Mouse (Mus musculus) hindlimb bud, embryonic 11.5 days (tissue): Measurements from ENCODE around the gene Jchain.
"Not testable (repeated sequence)": the region's sequence is repeated elsewhere in the genome, so short reads cannot be mapped to it uniquely, and the experiment has no call there.

Experiments used
- DNase-seq: peaks from one replicate; pipeline ENCODE4 v3.0.0-alpha.2; 2012; ENCODE audit warnings: low read depth, low spot score; ENCODE audit errors: extremely low spot score

The Jchain gene

DNA sequence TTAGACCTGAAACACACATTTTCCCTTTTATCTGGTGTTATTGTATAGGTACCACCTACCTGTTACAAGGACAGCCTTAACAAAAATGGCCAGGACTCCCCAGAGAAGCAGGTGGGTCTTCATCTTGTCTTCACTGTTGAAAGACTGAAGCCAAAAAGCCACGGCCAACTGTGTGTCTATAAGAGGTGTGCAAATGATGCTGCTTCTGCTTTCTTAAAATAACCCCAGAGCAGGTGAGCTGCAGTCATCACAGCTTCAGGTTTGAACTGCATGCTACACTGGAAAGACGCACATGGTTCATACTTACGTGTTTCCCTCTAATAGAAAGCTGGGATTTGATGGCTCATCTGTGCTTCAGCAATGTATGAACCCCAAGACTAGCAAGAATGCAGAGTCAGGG is at the start of gene Jchain:
TSS of gene Jchain (minus strand) at position 235 of the 400 bp plus-strand sequence.
- no peak for DNase-seq

DNA sequence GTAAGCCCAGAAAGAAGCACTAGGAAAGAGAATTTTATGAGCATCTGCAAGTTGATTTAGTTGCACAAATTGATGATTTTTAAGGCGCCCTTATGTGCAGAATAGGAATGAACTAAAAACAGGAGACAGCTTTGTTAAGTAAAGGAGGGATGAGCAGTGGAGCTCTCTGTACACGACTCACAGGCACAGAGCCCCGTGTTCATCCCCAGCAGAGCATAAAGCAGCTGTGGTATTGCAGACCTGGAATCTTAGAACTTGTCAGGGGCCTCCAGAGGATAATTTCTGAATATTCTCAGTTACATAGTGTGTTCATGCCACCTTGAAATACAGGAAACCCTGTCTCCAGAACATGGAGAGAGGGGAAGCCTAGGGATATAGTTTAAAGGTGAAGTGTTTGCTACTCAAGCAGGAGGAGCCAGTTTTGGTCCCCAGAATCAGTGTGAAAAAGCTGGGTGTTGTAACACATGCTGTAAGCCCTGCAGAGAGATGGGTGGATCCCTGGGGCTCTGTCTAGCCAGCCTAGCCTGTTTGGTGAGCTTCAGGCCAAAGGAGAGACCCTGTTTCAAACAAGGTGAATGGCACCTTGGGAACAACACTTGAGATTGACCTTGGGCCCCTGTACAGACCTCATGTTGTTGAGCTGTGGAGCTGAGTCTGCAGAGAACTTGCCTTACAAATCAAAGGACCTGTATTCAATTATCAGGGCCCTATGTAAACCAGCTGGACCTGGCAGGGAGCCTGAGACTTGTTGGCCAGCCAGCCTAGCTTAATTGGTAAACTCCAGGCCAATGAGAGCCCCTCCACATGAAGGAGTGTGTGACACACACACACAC is 48.0 kb upstream of the Jchain start:
- no peak for DNase-seq

DNA sequence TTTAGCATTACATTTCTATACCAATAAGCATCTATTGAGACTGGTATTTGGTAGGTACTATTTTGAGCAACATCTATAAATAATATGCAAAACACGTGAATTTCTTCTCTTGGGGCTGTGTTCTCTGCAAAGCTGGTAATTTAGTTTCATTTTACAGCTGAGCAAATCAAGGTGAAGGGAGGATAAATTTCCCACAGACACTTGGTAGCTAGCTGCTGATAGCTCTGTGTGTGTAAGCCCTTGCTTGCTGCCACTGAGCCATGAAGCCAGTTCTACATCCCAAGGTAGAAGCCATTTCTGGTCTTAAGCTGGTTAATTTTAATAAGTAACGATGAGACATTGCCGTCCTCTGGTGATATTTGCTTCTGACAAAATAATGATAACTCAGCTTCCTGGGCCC is 47.1 kb upstream of the Jchain start:
- DNase-seq: no peak

DNA sequence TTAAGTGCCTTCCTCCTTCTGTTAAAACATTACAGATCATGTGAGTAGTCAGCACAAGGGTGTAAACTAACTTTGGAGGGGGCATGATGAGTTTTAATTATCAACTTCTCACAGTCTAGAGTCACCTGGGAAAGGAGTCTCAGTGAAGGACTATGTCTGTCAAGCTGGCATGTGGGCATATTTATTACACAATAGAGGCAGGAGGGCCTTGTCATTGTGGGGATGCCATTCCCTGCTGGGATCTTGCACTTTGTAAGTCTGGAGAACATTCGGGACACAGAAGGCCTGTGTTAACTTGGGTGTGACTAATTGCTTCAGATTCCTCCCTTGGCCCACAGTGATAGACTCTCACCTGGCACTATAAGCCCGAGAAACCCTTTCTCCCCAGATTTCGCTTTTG is 41.9 kb upstream of the Jchain start:
- DNase-seq: no peak

DNA sequence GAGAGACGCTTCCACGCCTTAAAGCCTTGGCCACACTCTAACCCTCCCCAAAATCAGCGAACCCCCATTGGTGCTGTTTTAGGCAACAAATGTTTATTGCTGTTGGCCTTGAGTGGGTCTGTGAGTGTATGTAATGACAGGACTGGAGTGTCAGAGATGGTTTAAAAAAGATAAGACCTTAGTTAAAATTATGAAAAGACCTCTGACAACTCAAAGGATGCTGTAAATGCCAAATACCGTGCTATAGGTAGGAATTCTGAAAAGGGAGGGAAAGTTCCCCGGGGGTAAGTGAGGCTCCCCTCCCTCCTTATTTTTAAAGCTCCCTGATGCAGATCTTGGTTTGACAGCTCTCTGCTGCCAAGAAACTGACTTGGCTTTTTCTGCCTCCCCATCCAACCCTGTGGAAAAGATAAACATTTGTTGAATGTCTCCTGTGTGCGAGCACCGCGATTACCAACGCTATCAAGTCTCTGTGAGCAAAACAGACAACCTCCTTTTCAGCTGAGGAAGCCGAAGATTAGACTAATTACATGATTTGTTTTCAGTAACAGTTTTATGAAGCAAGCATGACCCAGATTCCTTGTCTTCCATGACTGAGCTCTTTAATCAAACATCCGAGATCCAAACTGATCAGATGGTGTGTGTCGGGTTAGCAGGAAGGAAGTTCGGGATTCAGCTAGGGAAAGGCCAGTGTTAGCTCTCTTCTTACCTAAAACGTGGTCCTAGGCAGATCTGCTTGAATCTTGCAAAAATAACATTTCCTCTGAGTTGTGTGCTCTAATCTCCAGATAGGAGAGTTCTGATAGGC is 38.5 kb upstream of the Jchain start:
- DNase-seq: no peak

DNA sequence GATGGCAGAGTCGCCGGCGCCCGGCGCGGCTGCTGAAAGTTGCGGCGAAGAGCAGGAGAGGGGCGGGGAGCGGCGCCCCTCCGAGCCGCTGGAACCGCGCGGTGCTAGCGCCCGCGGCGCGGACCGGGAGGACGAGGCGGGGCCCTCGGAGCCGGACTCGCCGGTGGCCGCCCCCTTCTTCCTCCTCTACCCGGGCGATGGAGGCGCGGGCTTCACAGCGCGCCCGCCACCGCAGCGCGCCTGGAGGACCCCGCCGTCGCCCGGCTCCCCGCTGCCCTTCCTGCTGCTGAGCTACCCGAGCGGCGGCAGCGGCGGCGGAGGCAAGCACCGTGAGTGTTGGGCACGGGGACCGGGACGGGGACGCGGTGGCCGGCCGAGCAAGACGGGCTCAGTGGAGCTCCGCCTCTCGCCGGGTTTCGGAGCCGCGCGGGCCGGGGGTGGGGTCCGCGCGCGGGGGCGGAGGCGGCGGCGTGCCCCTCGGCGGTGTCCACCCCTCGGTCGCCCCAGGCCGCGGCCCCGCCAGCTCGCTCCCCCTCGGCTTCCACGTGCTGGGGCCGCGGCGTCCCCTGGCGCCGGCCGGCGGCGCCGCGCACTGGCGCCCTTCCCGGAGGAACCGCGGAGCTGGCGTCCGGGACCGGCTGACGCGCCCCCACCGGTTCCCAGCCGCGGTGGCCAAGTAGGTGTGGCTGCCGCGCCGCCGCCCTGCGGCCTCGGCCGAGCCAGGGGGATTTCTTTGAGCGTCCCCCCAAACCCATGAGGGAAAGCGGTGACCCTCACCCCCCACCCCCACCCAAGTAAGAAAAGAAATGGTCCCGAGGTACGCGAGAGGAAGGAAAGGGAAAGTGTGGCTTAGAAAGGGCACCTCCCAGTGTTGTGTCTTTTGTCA is 37.7 kb upstream of the Jchain start:
- no peak for DNase-seq

DNA sequence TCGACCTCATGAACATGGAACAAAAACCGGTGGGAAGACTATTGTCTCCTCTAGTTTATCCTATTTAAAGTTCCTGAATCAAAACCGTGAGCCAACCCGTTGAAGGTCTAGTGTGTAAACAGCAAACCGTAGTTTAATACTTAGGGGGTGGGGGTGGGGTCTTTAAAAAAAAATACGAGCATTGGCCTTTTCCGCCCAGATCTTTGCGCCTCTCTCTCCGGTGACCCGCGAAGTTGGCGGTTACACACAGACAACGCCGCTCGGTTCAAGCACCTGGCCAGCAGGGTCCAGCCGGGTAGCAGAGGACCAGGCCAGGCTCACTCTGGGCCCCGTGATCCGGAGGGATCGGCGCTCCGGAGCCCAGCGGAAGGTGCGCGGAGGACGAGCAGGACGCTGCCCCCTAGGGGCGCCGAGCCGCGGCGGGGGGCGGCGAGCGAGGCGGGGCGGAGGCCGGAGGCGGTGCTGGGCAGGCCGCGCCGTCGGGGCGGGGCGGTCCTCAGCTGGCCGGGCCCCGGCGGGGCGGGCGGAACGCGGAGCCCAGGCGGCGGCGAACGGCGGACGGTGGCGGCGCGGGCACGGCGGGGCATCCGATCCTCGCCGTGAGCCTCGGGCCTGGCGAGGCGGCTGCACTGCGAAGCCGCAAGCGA is 36.9 kb upstream of the Jchain start, which contains the start of gene Rufy3:
TSS of gene Rufy3 (plus strand) at position 540 of the 647 bp plus-strand sequence.
- no peak for DNase-seq

DNA sequence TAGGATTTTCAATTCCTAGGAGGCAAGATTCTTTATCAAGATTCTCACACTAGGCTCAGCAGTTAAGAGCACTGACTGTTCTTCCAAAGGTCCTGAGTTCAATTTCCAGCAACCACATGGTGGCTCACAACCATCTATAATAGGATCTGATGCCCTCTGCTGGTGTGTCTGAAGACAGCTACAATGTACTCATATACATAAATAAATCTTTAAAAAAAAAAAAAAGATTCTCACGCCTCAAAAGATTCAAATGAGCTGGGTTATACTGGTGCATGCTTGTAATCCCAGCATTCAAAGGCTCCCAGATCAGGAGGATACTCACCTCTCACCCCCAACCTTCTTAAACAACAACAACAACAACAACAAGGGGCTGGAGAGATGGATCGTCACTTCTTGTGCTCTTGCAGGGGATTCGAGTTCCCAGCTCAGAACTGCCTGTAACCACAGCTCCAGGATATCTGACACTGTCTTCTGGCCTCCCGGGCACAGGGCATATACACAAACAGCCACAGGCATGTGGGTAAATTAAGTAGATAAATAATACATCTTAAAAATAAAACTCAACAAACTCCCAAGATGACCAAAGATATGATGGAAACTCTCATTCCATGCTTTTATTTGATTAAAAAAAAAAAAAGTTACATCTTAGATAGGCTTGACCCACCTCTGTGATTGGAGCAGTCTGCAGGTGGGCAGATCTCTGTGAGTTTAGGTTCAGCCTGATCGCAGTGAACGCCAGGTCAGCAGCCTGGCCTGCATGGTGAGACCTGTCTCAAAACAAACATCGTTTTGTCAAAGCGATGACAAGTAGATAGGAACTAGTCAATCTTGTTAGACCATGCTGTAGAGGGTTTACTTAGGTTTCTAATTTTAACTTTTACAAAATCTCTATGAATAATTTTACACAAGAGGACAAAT is 35.4 kb upstream of the Jchain start:
- DNase-seq: no peak

DNA sequence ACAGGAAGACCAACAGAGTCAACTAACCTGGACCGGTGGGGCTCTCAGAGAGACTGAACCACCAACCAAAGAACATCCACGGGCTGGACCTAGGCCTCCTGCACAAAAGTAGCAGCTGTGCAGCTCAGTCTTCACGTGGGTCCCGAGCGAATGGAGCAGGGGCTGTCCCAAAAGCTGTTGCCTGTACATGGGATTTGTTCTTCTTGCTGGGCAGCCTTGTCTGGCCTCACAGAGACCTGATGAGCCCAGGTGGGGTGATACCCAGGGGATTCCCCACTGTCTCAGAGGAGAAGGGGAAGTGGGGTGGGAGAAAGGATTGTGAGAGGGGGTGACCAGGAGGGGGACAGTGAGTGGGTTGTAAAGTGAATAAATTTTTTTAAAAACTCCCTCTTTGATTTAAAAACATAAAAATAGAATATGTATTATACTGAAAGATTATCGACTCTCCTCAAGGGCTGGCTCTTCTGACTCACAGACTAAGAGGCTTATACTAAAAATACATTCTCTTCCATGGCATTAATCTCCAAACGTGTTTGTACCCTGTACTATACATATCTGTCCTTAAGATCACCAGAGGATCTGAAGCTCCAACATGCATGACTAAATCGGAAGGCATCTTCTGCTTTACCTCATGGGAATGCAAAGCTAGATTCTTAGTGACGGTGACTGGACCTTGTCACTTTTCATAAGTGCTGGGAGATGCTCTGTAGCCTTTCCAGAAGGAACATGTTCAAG is 33.6 kb upstream of the Jchain start:
- DNase-seq: no peak

DNA sequence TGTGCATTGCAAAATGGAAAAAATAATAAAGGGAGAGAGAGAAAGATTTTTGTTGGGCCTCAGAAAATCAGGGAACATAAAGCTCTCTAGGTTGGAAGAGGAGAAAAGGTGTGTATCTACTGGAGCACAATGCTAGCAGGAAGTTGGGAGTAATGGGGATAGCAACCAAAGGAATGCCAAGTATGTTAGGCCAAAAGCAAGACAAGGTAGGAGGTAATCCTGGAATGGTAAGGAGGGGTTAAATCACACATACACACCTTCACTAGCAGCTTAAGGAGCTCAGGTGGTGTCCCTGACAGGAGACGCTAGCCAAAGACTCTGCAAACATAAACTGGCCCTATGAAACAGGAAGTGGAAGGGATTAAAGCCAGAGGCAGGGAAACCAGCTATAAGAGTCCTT is 31.3 kb upstream of the Jchain start:
- DNase-seq: no peak

DNA sequence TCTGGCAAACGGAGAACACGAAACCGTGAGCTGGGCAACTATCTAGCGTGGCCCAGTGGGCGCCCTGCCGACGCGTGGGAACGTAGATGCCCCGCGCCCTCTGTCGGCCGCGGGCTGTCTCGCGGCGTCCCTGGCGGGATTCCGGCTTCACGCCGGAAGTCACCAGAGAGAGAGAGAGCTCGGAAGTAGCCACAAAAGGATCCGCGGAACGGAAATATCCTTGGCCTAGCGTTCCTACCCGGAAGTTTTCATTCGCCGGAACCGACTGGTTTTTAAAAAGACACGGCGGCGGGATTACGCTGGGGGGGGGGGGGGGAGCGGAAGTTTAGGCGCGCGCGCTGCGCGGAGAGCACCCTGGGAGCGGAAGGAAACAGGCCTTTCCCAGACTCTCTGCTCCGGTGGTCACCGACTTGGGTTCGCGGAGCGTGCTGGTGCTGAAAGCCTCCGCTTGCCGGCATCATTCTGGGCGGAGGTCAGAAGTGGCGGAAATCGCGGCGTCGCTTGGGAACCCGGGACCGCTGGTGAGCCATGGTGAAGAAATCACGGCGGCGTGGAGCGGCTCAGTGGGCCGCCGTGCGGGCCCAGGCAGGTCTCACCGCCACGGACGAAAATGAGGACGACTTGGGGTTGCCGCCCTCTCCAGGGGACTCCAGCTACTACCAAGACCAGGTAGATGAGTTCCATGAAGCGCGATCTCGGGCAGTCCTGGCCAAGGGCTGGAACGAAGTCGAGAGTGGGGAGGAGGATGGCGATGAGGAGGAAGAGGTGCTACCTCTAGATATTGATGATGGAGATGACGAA is 26.6 kb upstream of the Jchain start, which contains the start of gene Utp3:
TSS of gene Utp3 (plus strand) at position 377 of the 801 bp plus-strand sequence.
- DNase-seq: peak; percentile 99

DNA sequence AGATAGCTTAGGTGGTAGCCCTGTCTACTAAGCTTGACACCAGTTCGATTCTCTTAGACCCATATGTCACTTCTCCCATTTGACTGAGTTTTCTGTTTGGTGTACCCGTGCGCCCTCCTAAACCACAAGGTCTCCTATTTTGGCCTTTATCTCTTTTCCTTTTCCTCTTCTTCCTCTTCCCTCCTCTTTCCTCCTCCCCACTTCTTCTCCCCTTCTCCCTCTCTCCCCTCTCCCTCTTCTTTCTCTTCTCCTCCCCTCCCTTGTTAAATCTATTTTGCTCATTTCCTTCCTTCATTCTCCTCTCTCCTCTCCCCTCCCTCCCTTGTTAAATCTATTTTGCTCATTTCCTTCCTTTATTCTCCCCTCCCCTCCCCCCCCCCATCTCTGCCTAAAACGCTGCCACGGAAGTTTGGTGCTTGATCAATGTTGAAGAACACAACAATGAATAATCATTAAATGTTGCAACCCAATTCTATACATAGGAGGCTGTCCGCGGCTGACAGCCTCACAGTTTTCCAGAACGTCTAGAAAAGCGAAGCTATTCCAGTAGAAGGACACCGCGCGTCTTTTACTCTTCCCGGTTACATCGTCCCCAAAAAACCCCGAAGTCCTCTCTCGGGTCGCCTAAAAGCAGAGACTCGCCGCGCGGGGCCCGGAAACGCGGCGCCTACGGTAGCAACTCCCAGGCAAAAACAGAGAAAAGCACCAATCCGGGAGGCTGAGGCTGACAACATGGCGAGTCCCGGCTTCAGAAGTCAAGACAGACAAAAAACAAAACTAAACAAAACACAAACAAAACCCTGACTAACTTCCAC is 25.8 kb upstream of the Jchain start:
- DNase-seq: no peak

DNA sequence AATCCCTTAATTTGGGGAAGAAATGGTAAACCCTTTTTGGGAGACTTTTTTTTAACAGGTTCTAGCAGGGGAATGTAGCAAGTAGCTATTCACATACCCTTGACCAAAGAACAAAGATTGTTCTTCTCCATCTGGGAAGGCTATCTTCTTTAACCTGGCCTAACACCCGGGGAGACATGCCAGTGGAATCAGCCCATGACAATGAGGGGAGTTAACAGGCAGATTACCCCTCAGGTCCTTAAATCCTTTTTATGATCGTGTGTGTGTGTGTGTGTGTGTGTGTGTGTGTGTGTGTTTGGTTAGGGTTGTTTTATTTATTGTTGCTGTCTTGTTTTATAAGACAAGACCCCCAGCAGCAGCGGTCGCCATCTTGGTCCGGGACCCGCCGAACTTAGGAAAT is 17.8 kb upstream of the Jchain start:
- no peak for DNase-seq

DNA sequence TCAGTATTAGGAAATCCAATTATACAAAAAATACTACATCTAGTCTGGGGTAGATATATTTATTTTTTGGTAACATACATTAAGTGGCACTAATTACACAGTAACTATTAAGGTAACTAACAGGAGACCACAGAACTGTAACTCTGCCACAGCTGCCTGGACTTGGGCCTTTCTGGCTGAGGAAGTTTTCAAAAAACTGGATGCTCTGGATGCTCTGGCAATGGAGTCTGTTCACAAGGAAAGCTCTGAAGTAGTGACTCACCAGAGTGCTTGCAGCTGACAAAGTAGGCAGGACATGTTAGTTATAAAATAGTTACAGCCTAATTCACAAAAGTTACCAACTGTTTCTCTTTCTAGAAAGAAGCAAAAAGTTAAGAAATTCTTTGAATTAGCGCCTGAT is 16.7 kb upstream of the Jchain start:
- not testable (repeated sequence) for DNase-seq

DNA sequence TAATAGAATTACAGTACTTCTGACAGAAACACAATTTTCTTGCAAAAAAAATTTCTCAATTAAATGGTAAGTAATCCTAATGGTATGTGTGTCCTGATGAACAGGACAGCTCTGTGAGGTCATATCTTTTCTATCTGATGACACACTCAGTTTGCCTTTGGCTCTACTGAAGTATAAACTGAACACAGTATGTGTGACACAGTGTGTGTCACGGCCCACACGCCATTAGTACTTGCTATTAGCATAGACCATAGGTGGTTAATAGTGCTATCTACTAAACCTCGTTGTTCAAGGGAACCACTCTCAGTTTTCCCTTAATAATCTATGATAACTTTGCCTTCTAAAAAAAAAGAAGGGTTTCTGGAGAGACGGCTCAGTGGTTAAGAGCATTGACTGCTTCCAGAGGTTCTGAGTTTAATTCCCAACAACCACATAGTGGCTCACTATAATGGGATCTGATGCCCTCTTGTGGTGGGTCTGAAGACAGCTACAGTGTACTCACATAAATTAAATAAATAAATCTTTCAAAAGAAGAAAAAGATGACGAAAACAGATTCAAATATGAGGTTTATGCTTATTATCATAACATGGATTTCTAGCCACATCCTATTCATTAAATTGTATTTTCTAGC is 15.1 kb upstream of the Jchain start:
- DNase-seq: no peak

DNA sequence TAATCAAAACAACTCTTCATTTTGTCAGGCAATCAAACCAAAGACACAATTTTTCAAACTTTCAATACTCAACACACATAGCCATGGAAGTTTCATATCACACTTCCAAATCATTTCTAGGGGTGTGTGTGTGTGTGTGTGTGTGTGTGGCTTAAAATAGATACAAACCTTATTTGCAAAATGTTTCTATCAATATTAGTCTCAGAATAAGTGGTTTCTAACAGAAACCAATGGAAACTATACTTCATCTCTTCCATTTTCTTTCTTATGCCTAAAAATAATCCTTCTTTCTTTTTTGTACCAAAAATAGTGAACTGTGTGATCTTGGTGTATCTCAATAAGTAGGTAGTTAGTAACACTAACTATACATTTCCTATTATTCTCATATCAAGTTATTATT is 13.2 kb upstream of the Jchain start:
- DNase-seq: no peak

DNA sequence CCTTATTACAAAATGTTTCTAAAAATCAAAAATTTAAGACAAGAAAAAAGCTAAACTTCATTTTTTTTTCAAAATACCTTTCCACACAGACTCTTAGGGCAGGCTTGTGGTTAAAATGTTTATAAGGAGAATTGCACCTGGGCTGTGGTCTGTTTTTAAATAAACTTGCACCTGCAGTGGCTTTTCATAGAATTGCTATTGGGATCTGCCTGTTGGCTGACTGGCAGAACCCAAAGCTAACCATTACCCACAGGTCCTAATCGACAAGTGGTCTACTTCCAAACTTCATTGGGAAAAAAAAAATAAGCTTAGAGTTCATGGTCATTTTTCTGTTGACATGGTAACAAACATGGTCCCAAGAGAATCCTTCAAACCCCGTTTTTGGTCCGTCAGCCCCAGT is 7.0 kb upstream of the Jchain start:
- DNase-seq: no peak
